Mouse (Mus musculus) CD4-positive naive resting alpha-beta T cell, adult 57 days (primary cell): ENCODE results near the gene Hist1h2bj. TPM values are rescaled to one million over a fixed set of nuclear protein-coding genes. Genes with fewer than 3 reads are reported as not detected.

ENCODE experiments used
- total RNA-seq: library from RNA; stranded (reverse); gene quantifications from one replicate; pipeline ENCODE4 v1.2.4, GENCODE M21; 2023

The Hist1h2bj gene
- total RNA-seq = 18.5 TPM

DNA sequence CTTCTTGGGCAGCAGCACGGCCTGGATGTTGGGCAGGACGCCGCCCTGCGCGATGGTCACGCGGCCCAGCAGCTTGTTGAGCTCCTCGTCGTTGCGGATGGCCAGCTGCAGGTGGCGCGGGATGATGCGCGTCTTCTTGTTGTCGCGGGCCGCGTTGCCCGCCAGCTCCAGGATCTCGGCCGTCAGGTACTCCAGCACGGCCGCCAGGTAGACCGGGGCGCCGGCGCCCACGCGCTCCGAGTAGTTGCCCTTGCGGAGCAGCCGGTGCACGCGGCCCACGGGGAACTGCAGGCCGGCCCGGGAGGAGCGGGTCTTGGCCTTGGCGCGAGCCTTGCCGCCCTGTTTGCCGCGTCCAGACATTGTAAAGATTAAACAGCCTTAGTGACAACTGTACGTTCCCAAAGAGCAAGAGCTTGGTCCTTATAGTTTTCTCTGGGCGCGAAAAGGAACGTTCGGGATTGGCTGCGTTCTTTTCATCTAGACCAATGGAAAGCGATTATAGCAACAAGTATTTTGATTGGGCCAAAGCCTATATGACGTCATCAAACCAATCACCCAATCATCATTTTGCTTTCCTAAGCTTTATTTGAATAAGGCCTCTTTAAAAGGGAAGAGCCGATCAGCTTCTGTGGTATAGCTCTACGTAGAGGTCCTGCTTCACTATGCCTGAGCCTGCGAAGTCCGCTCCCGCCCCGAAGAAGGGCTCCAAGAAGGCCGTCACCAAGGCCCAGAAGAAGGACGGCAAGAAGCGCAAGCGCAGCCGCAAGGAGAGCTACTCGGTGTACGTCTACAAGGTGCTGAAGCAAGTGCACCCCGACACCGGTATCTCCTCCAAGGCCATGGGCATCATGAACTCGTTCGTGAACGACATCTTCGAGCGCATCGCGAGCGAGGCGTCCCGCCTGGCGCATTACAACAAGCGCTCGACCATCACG lies at the start of gene Hist1h2bj, which contains the start of gene Hist1h2ag:
TSS of gene Hist1h2bj (plus strand) at position 647 of the 935 bp plus-strand sequence.
TSS of gene Hist1h2ag (minus strand) at position 377 of the 935 bp plus-strand sequence.

DNA sequence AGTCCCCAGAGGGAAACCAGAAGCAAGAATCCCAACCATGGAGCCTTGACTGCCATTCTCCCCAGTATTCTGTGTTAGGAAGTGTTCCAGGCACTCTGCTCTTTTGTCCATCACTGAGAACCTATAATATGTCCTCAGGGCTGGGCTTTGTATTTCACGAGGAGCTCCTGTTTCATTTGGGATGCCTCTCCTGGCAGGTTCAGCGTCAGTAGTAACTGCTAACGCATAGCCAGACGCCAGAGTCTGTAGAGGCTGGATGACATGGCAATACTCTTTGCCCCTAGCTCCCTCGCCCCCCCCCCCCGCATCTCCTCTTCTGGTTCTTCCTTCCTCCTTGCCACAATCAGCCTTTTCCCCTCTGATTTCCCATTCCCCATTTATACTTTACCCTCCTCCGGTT lies 33.4 kb upstream of the Hist1h2bj start, which contains the start of gene Prss16:
TSS of gene Prss16 (minus strand) at position 101 of the 400 bp plus-strand sequence.

GRCm38 (mm10) chr13:22035267-22036148 lies 7.5 kb upstream of the Hist1h2bj start, which contains the start of the genes Hist1h2ah and Hist1h2bk:
Gene Hist1h2ah, minus strand, starts transcription at chr13:22035568.
Gene Hist1h2bk, plus strand, starts transcription at chr13:22035870.

DNA sequence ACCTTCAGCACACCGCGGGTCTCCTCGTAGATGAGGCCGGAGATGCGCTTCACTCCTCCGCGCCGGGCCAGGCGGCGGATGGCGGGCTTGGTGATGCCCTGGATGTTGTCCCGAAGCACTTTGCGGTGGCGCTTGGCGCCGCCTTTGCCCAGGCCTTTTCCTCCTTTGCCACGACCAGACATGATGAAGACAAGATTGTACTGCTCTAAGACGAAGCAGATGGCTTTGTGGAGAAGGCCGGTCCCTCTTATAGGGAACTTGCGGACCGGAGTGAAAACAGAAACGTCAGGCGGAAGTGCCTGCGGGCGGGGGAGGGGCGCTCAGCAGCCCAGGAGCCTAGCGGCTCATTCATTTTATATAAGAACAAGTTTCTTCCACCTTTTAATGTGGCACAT lies 1.9 kb upstream of the Hist1h2bj start, which contains the start of gene Hist1h4i:
TSS of gene Hist1h4i (minus strand) at position 221 of the 395 bp plus-strand sequence.

GRCm38 (mm10) chr13:22084140-22084539 lies 41.1 kb downstream of the Hist1h2bj start, which contains the start of gene Vmn1r188:
Gene Vmn1r188, plus strand, starts transcription at chr13:22084440.

Other genes starting within 250 kb of the Hist1h2bj start
- 49.3 TPM for gene Hist1h2bq, start 233.0 kb upstream of the Hist1h2bj start, total RNA-seq
- 110 TPM for gene Hist1h2ao, start 232.7 kb upstream of the Hist1h2bj start, total RNA-seq
- gene Hist1h4m, start 231.5 kb upstream of the Hist1h2bj start, total RNA-seq = 248 TPM
- 35.4 TPM for gene Hist1h4n, start 211.0 kb upstream of the Hist1h2bj start, total RNA-seq
- gene Hist1h2ap, start 209.7 kb upstream of the Hist1h2bj start, total RNA-seq = 30.3 TPM
- gene Hist1h2br, start 209.5 kb upstream of the Hist1h2bj start, total RNA-seq = 48.4 TPM
- gene Zfp184, start 98.1 kb upstream of the Hist1h2bj start, total RNA-seq = 0.71 TPM
- gene Pom121l2, start 62.0 kb upstream of the Hist1h2bj start, total RNA-seq = not detected
- 0.65 TPM for gene Prss16, start 33.5 kb upstream of the Hist1h2bj start, total RNA-seq
- gene Hist1h2ah, start 7.6 kb upstream of the Hist1h2bj start, total RNA-seq = 25.1 TPM
- 16.7 TPM for gene Hist1h2bk, start 7.3 kb upstream of the Hist1h2bj start, total RNA-seq
- 47.7 TPM for gene Hist1h4i, start 1.9 kb upstream of the Hist1h2bj start, total RNA-seq
- gene Hist1h2ag, start 270 bp upstream of the Hist1h2bj start, total RNA-seq = not detected
- not detected for gene Vmn1r188, start 41.2 kb downstream of the Hist1h2bj start, total RNA-seq
- not detected for gene Vmn1r189, start 62.6 kb downstream of the Hist1h2bj start, total RNA-seq
- not detected for gene Vmn1r191, start 140.8 kb downstream of the Hist1h2bj start, total RNA-seq
- gene Vmn1r192, start 147.9 kb downstream of the Hist1h2bj start, total RNA-seq = not detected
- gene Vmn1r193, start 179.9 kb downstream of the Hist1h2bj start, total RNA-seq = not detected
- gene Vmn1r194, start 201.0 kb downstream of the Hist1h2bj start, total RNA-seq = not detected
- not detected for gene Vmn1r195, start 227.3 kb downstream of the Hist1h2bj start, total RNA-seq
- gene Vmn1r196, start 246.7 kb downstream of the Hist1h2bj start, total RNA-seq = not detected